Mouse (Mus musculus) limb, embryonic 11.5 days (tissue): ENCODE measurements around the gene Birc3. TPM values are rescaled to one million over a fixed set of nuclear protein-coding genes. Genes with fewer than 3 reads are reported as not detected.
"Not testable (repeated sequence)": the region's sequence is repeated elsewhere in the genome, so short reads cannot be mapped to it uniquely, and the experiment has no call there.

Experiments
- ATAC-seq: fragments of 200-750 bp; cut with Nextera tagmentation; 2 replicates; pipeline ENCODE4 v1.8.0; 2017; ENCODE audit warnings: low read depth; ENCODE audit not compliant: insufficient number of reproducible peaks, low FRiP score, low TSS enrichment
- DNase-seq: peaks from one replicate; pipeline ENCODE4 v3.0.0-alpha.2; 2015; ENCODE audit warnings: low spot score
- H3K27ac ChIP-seq: fragments of 300-500 bp; sonication (generic); replicated peaks from 2 replicates; pipeline ENCODE4 v1.5.1; 2014; ENCODE audit warnings: low read depth, mild to moderate bottlenecking, low read length
- H3K27me3 ChIP-seq: fragments of 300-500 bp; sonication (generic); 2 replicates; pipeline ENCODE4 v1.6.1; 2014; ENCODE audit warnings: mild to moderate bottlenecking, low read length, mixed read lengths; ENCODE audit not compliant: control insufficient read depth, insufficient read depth
- H3K36me3 ChIP-seq: fragments of 300-500 bp; sonication (generic); 2 replicates; pipeline ENCODE4 v1.6.1; 2014; ENCODE audit warnings: mild to moderate bottlenecking, low read length, moderate library complexity, mixed read lengths; ENCODE audit not compliant: control insufficient read depth, insufficient read depth
- H3K4me1 ChIP-seq: fragments of 300-500 bp; sonication (generic); 2 replicates; pipeline ENCODE4 v1.6.1; 2014; ENCODE audit warnings: low read length, mixed read lengths; ENCODE audit not compliant: control insufficient read depth, insufficient read depth
- H3K4me2 ChIP-seq: fragments of 300-500 bp; sonication (generic); 2 replicates; pipeline ENCODE4 v1.6.1; 2014; ENCODE audit warnings: low read depth, mild to moderate bottlenecking, moderate library complexity; ENCODE audit not compliant: severe bottlenecking
- H3K4me3 ChIP-seq: fragments of 300-500 bp; sonication (generic); 2 replicates; pipeline ENCODE4 v1.5.1; 2014; ENCODE audit warnings: low read depth, low read length
- H3K9ac ChIP-seq: fragments of 300-500 bp; sonication (generic); 2 replicates; pipeline ENCODE4 v1.6.1; 2014; ENCODE audit warnings: mild to moderate bottlenecking, low read length
- H3K9me3 ChIP-seq: fragments of 300-500 bp; sonication (generic); 2 replicates; pipeline ENCODE4 v1.6.1; 2016; ENCODE audit warnings: low read length; ENCODE audit not compliant: control insufficient read depth
- WGBS: fragments of 180-500 bp; shearing (Covaris S2); extraction: QIAGEN DNeasy Blood & Tissue Kit; methylation state at CpG from one replicate; pipeline ENCODE4 v1.1.7; 2014; 5-methylcytosine and 5-hydroxymethylcytosine counted together
- polyA plus RNA-seq: library from polyadenylated mRNA; unstranded; fragments of >200 nt; fragmentation: Nextera tagmentation; extraction: Ambion mirVana; gene quantifications from 2 replicates; pipeline ENCODE4 v1.2.1, GENCODE M21; 2014

Birc3 gene
- polyA plus RNA-seq, 1 experiment from 2014 or later, result 5.9 TPM

GRCm38 (mm10) chr9:7855374-7855773 lies 17.6 kb downstream of the Birc3 start:
- H3K27me3 ChIP-seq, result no peaks in the 10 kb centered on the region
- H3K27ac ChIP-seq, result no peak overlapping the region
- no peaks in the 10 kb centered on the region for H3K4me1 ChIP-seq
- DNase-seq, result peak; percentile 39
- H3K4me3 ChIP-seq, result no peak overlapping the region
- no peak overlapping the region for H3K9ac ChIP-seq
- H3K4me2 ChIP-seq, result no peak overlapping the region
- 39% methylated on average over 1 of the region's 1 CpGs for WGBS
- H3K9me3 ChIP-seq, result no peaks in the 10 kb centered on the region; the same call in 1 of the 2 replicates
- ATAC-seq, result no peak
- no peaks in the 10 kb centered on the region for H3K36me3 ChIP-seq

- H3K36me3 ChIP-seq, H3K9me3 ChIP-seq, H3K27ac ChIP-seq, H3K4me3 ChIP-seq, DNase-seq, H3K9ac ChIP-seq, H3K4me1 ChIP-seq, ATAC-seq, H3K27me3 ChIP-seq, H3K4me2 ChIP-seq: not testable (repeated sequence)
- WGBS, result 75% methylated on average over 14 of the region's 14 CpGs
These were observed 18.8 kb downstream of the Birc3 start for GRCm38 (mm10) chr9:7854196-7854595.

- Histone ChIP-seq H3K36me3 (no peaks in the 10 kb centered on the region), H3K4me3 (no peak overlapping the region), H3K4me2 (no peak overlapping the region), H3K27ac (no peak overlapping the region), H3K4me1 (no peaks in the 10 kb centered on the region), H3K27me3 (no peaks in the 10 kb centered on the region), H3K9me3 (no peaks in the 10 kb centered on the region), H3K9ac (no peak overlapping the region)
- no peak for DNase-seq
- ATAC-seq, result no peak
- 81% methylated on average over 4 of the region's 4 CpGs for WGBS
These were observed 20.4 kb downstream of the Birc3 start for GRCm38 (mm10) chr9:7852346-7853230.

- no peaks in the 10 kb centered on the region for H3K27me3 ChIP-seq
- no peaks in the 10 kb centered on the region for H3K36me3 ChIP-seq
- no peak overlapping the region for H3K9ac ChIP-seq
- no peak overlapping the region for H3K4me3 ChIP-seq
- no peaks in the 10 kb centered on the region for H3K9me3 ChIP-seq
- H3K27ac ChIP-seq, result no peak overlapping the region
- WGBS, result 87% methylated on average over 8 of the region's 8 CpGs
- DNase-seq (no peak), ATAC-seq (no peak)
- H3K4me2 ChIP-seq, result no peak overlapping the region
- H3K4me1 ChIP-seq, result no peaks in the 10 kb centered on the region
These were observed 21.1 kb downstream of the Birc3 start for GRCm38 (mm10) chr9:7851841-7852240.

- Histone ChIP-seq H3K36me3 (no peaks in the 10 kb centered on the region), H3K9ac (no peak overlapping the region), H3K4me3 (no peak overlapping the region), H3K27me3 (no peaks in the 10 kb centered on the region), H3K27ac (no peak overlapping the region), H3K9me3 (no peaks in the 10 kb centered on the region), H3K4me2 (no peak overlapping the region), H3K4me1 (no peaks in the 10 kb centered on the region)
- 90% methylated on average over 18 of the region's 18 CpGs for WGBS
- ATAC-seq (no peak), DNase-seq (no peak)
These were observed 24.8 kb downstream of the Birc3 start for GRCm38 (mm10) chr9:7848191-7848590.

- Histone ChIP-seq H3K36me3 (no peaks in the 10 kb centered on the region), H3K9ac (no peak overlapping the region), H3K4me1 (no peaks in the 10 kb centered on the region), H3K27ac (no peak overlapping the region), H3K9me3 (no peaks in the 10 kb centered on the region), H3K4me2 (no peak overlapping the region), H3K4me3 (no peak overlapping the region), H3K27me3 (no peaks in the 10 kb centered on the region)
- WGBS, result 87% methylated on average over 1 of the region's 1 CpGs
- ATAC-seq, result no peak
- DNase-seq, result no peak
These were observed 26.3 kb downstream of the Birc3 start for GRCm38 (mm10) chr9:7846667-7847199.

GRCm38 (mm10) chr9:7845216-7845895 lies 27.6 kb downstream of the Birc3 start:
- H3K4me1 ChIP-seq, result no peaks in the 10 kb centered on the region
- DNase-seq (no peak), ATAC-seq (no peak)

GRCm38 (mm10) chr9:7841221-7841620 lies 31.8 kb downstream of the Birc3 start:
- H3K27me3 ChIP-seq, result no peaks in the 10 kb centered on the region
- 68% methylated on average over 6 of the region's 6 CpGs for WGBS
- H3K27ac ChIP-seq, result no peak overlapping the region
- ATAC-seq (no peak), DNase-seq (no peak)
- H3K9ac ChIP-seq, result no peak overlapping the region
- no peaks in the 10 kb centered on the region for H3K4me1 ChIP-seq
- H3K36me3 ChIP-seq, result no peaks in the 10 kb centered on the region
- no peaks in the 10 kb centered on the region for H3K9me3 ChIP-seq
- H3K4me3 ChIP-seq, result no peak overlapping the region
- H3K4me2 ChIP-seq, result no peak overlapping the region

More at GRCm38 (mm10) chr9:7845216-7845895, 27.6 kb downstream of the Birc3 start:
- no peak overlapping the region for H3K27ac ChIP-seq
- WGBS, result 81% methylated on average over 4 of the region's 4 CpGs
- no peaks in the 10 kb centered on the region for H3K36me3 ChIP-seq
- H3K27me3 ChIP-seq, result no peaks in the 10 kb centered on the region
- no peak overlapping the region for H3K9ac ChIP-seq
- no peak overlapping the region for H3K4me2 ChIP-seq
- H3K9me3 ChIP-seq, result no peaks in the 10 kb centered on the region
- no peak overlapping the region for H3K4me3 ChIP-seq
